Mouse (Mus musculus): ENCODE measurements at regions not wholly inside any gene's neighbourhood (a gene's known extent, or its start where the extent isn't known, plus 50 kb on each side); places are given as distances from the start of the nearest gene placed in this dataset.

DNA sequence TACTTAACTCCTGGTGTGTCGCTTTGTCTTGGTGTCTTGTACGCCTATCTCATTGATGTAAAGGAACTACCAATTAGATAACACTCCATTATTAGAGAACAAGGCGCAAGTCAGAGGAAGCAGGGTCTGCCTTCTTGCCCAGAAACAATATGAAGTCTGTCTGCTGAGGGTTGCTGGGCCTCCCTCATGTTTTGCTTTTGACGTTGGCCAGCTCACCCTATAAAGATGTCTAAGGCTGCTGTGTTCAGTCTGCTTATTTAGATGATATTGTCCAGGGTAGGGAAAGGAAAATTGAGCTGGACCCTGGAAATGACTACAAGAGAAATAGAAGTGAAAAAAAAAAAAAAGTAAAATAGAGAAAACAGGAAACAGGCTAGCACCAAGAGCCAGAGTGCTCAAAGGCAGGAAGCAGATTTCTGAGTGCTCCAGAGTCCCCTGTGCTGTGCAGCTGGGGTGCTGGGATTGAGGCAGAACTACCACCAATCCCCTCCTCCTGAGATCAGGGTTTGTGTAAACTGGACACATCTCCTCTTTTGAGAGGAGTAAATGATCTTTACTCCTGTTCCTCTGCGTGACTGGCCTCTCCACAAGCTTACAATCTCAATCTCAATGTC, 429.0 kb upstream of the A1bg start:
- WGBS = 73% methylated on average over 5 of the region's 5 CpGs
- Histone ChIP-seq H3K27ac (no peak overlapping the region), H3K9me3 (peaks cover 6% of the 10 kb centered on the region; the same call in 1 of the 2 replicates), H3K4me1 (replicated peaks) (no peaks in the 10 kb centered on the region), H3K36me3 (no peaks in the 10 kb centered on the region), H3K9ac (no peak overlapping the region), H3K4me2 (no peak overlapping the region), H3K27me3 (no peaks in the 10 kb centered on the region), H3K4me3 (no peak overlapping the region)
- no peak for ATAC-seq (ENCODE audit: low FRiP score)

DNA sequence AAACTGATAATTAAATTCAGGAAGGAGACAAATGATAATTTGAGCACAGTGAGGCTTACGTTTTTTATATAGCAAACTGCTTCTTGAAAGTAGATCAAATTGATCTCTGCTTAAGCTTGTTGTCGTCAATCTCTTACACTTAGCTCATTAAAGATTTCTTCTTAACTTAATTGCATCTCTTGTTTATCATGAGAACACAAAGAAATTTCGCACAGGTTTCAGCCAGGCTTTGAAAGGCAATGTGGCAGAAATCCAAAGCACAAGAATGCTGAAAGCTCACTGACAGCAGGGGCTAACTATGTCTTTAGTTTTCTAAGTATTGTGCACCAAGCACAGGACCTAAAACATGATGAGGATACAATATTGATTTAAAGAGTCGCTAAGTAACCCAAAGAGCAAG, 422.3 kb upstream of the A1bg start:
- ATAC-seq (ENCODE audit: low FRiP score) = no peak
- 52% methylated on average over 4 of the region's 4 CpGs for WGBS
- no peaks in the 10 kb centered on the region for H3K36me3 ChIP-seq

DNA sequence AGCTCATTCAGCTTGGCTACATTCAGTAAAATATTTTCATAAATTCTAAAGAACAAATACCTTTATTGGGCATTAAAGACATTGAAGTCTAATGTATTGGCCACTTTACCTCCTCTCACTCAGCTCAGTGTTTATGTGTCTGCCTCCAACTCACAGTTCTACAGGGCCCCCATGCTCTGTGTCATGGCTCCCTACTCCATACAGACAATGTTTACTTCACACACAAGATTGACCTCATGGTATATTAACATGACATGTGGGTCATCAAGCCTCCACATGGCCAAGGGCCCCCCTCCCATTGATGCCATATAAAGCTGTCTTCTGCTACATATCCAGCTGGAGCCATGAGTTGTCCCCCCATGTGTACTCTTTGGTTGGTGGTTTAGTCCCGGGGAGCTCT, 419.8 kb upstream of the A1bg start:
- Histone ChIP-seq H3K9me3 (no peaks in the 10 kb centered on the region), H3K27ac (no peak overlapping the region), H3K4me3 (no peak overlapping the region), H3K27me3 (no peaks in the 10 kb centered on the region), H3K36me3 (no peaks in the 10 kb centered on the region), H3K4me1 (replicated peaks) (0 out of 2 replicates have a peak, but pooled peaks cover 3% of the 10 kb centered on the region), H3K4me2 (no peak overlapping the region), H3K9ac (no peak overlapping the region)
- WGBS = 88% methylated on average over 1 of the region's 1 CpGs
- ATAC-seq (ENCODE audit: low FRiP score) = no peak

More for the DNA sequence above, 422.3 kb upstream of the A1bg start:
- Histone ChIP-seq H3K27ac (no peak overlapping the region), H3K9ac (no peak overlapping the region), H3K4me1 (replicated peaks) (0 out of 2 replicates have a peak, but pooled peaks cover 3% of the 10 kb centered on the region), H3K4me2 (no peak overlapping the region), H3K27me3 (no peaks in the 10 kb centered on the region), H3K4me3 (no peak overlapping the region), H3K9me3 (peaks cover 6% of the 10 kb centered on the region; the same call in 1 of the 2 replicates)

DNA sequence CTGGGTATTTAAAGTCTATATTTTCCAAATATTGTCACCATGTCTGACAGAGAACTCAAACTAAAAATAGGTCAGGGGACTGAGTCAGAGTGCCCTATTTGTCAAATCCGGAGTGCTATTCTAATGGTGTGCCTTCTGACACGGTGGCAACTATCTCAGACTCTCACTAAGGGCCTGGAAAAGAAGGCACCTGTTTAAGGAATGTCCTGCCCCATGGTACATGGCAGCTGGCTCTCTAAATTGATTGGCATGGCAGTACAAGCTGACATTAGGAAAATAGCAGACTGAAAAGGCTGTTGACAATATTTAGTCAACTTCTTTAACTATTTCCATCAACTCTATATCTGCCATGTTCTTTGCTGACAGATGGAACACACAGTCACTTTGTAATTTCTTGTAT, 405.1 kb upstream of the A1bg start:
- ATAC-seq (ENCODE audit: low FRiP score) = no peak
- Histone ChIP-seq H3K9ac (no peak overlapping the region), H3K27ac (no peak overlapping the region), H3K4me1 (replicated peaks) (no peaks in the 10 kb centered on the region), H3K4me3 (no peak overlapping the region), H3K27me3 (no peaks in the 10 kb centered on the region), H3K36me3 (no peaks in the 10 kb centered on the region), H3K4me2 (no peak overlapping the region), H3K9me3 (no peaks in the 10 kb centered on the region)
- WGBS = 79% methylated on average over 2 of the region's 2 CpGs

DNA sequence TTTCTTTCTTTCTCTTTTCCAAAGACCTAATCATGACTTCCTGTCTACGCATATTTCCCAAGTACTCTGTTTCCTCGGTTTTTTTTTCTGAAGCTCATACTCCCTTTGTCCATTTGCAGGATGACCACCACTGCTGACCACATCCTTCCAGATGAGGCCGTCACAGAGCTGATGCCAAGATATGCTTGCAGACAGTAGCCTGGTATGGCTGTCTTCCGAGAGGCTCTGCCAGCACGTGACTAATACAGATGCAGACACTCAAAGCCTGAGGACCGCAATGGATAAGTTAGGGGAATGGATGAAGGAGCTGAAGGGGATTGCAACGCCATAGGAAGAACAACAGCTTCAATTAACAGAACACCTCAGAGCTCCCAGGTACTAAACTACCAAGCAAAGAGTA, 399.4 kb upstream of the A1bg start:
- no peaks in the 10 kb centered on the region for H3K4me1 ChIP-seq (replicated peaks)
- no peak overlapping the region for H3K4me2 ChIP-seq
- H3K27me3 ChIP-seq = no peaks in the 10 kb centered on the region
- H3K9me3 ChIP-seq = no peaks in the 10 kb centered on the region
- no peak overlapping the region for H3K27ac ChIP-seq
- H3K9ac ChIP-seq = no peak overlapping the region
- no peak overlapping the region for H3K4me3 ChIP-seq
- no peak for ATAC-seq (ENCODE audit: low FRiP score)
- 92% methylated on average over 7 of the region's 7 CpGs for WGBS
- no peaks in the 10 kb centered on the region for H3K36me3 ChIP-seq

DNA sequence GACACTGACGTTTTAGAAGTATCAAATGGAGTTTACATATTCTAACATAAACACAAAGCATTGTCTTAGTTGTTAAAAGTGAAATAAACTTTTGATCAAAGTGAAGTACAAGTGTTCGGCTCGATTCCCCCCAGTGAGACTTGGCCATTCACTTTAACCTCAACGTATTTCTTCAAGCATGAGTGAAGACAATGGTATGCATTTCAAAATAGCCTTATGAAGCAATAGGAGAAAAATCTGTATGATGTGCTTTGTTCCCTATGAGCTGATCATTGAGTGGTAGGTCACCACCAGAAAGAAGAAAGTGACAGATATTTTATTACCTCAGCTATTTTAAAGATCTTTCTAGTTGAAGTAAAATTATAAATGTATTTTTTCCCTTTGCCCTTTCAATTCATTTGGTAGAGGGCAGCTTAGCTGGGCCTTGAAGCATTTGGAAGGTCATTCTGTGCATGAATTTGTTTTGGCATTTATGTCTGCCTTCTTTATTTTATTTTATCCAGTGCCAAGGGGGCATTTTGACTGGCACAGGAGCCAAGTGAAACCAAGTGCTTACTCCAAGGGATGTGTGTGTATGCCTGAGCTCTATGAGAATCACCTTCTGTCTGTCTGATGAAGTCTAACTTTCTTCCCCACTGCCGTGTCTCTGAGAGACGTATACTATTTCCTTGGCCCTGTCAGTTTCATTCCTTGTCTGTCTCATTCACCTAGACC, 386.8 kb upstream of the A1bg start:
- Histone ChIP-seq H3K4me3 (no peak overlapping the region), H3K27me3 (no peaks in the 10 kb centered on the region), H3K9ac (no peak overlapping the region), H3K36me3 (no peaks in the 10 kb centered on the region), H3K4me1 (replicated peaks) (no peaks in the 10 kb centered on the region), H3K4me2 (no peak overlapping the region), H3K27ac (no peak overlapping the region), H3K9me3 (no peaks in the 10 kb centered on the region)
- ATAC-seq (ENCODE audit: low FRiP score) = no peak
- WGBS = 82% methylated on average over 6 of the region's 6 CpGs

DNA sequence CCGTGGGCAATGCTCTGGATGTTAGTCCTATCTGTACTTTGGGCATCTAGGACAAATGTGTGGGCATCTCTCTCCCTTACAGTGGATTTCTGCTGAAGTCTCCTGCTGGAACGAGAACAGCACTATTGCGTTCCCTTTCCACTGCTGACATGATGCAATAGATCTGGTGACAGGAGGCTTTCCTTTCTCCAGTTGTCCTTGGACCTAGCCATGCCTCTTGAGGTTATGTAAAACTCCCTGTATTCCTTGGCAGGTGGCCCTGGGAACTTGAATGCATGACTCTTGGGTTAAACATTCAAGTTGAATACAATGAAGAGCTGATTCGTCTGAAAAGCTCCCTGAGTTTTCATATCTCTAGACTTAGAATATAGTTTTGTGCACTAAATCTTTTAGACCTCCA, 386.1 kb upstream of the A1bg start:
- Histone ChIP-seq H3K9me3 (no peaks in the 10 kb centered on the region), H3K4me2 (no peak overlapping the region), H3K27me3 (no peaks in the 10 kb centered on the region), H3K9ac (no peak overlapping the region), H3K27ac (no peak overlapping the region), H3K36me3 (no peaks in the 10 kb centered on the region), H3K4me3 (no peak overlapping the region), H3K4me1 (replicated peaks) (no peaks in the 10 kb centered on the region)
- ATAC-seq (ENCODE audit: low FRiP score) = no peak
- WGBS = 86% methylated on average over 4 of the region's 4 CpGs

DNA sequence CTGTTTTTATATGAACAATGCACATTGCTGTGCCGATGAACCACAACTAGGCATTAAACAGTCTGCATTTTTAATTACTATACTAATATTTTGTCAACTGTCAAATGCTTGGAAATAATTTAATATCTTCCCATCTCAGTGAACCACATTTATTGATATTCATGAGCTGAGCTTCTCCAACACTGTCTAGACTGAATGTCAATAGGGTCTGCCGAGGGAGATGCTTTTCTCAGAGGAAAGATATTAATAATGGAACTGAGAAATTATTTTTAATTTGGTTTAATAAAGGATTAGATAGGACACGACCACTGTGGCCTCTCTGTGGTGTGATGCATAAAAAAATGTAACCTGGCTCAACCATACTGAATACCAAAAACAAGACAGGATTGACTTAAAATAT, 381.7 kb upstream of the A1bg start:
- WGBS = 60% methylated on average over 3 of the region's 3 CpGs
- Histone ChIP-seq H3K36me3 (no peaks in the 10 kb centered on the region), H3K4me1 (replicated peaks) (no peaks in the 10 kb centered on the region), H3K9ac (no peak overlapping the region), H3K27me3 (no peaks in the 10 kb centered on the region), H3K27ac (no peak overlapping the region), H3K9me3 (no peaks in the 10 kb centered on the region), H3K4me2 (no peak overlapping the region), H3K4me3 (no peak overlapping the region)
- no peak for ATAC-seq (ENCODE audit: low FRiP score)

GRCm38 (mm10) chr15:61299796-61300195, 377.0 kb upstream of the A1bg start:
- Histone ChIP-seq H3K4me2 (no peak overlapping the region), H3K4me1 (replicated peaks) (no peaks in the 10 kb centered on the region), H3K9me3 (no peaks in the 10 kb centered on the region), H3K27me3 (no peaks in the 10 kb centered on the region), H3K4me3 (no peak overlapping the region), H3K27ac (no peak overlapping the region), H3K9ac (no peak overlapping the region), H3K36me3 (no peaks in the 10 kb centered on the region)
- 90% methylated on average over 6 of the region's 6 CpGs for WGBS
- ATAC-seq (ENCODE audit: low FRiP score) = no peak

DNA sequence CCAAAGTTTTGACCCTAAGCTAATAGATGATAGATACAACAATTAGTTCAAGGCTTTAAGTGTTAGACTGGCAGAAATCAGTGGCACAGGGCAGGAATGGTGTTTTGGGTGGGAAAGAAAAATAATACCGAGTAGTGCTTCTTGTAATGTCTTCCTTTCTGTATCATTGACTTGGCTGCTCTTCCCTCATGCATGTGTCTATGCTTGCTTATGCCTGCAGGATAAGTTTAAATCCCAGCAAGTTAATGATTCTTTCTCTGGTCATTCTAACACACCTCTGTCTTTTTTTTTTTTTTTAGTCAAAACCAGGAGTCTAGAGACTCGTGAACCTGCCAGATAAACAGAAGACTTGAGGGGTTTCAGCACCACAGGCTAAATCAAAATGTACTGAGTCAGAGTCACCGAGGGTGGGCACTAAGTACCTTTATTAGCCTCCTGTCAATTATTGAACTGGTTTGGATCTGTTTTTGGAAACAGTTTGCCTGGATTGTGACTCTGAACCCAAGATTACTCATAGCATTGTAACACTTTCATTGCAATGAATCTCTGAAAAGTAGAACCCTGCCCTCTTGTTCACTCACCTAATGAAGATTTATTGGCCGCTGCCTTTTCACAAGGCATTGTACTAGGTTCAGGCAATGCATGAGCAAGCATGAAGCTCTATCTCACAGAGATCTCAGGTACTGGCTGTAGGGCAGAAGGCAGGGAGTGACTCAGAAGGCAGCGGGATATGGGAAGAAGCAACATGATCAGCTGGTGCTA, 374.8 kb upstream of the A1bg start:
- WGBS = 86% methylated on average over 5 of the region's 5 CpGs

GRCm38 (mm10) chr15:61294616-61295015, 371.8 kb upstream of the A1bg start:
- no peaks in the 10 kb centered on the region for H3K36me3 ChIP-seq
- H3K9me3 ChIP-seq = no peaks in the 10 kb centered on the region
- WGBS = 90% methylated on average over 2 of the region's 2 CpGs
- ATAC-seq (ENCODE audit: low FRiP score) = no peak
- no peaks in the 10 kb centered on the region for H3K27me3 ChIP-seq
- H3K4me3 ChIP-seq = no peak overlapping the region
- H3K9ac ChIP-seq = no peak overlapping the region
- no peaks in the 10 kb centered on the region for H3K4me1 ChIP-seq (replicated peaks)
- no peak overlapping the region for H3K4me2 ChIP-seq
- H3K27ac ChIP-seq = no peak overlapping the region

More for the DNA sequence above, 374.8 kb upstream of the A1bg start:
- Histone ChIP-seq H3K4me3 (no peak overlapping the region), H3K27me3 (no peaks in the 10 kb centered on the region), H3K9me3 (no peaks in the 10 kb centered on the region), H3K4me2 (no peak overlapping the region), H3K9ac (no peak overlapping the region), H3K36me3 (no peaks in the 10 kb centered on the region), H3K4me1 (replicated peaks) (no peaks in the 10 kb centered on the region), H3K27ac (no peak overlapping the region)
- no peak for ATAC-seq (ENCODE audit: low FRiP score)

DNA sequence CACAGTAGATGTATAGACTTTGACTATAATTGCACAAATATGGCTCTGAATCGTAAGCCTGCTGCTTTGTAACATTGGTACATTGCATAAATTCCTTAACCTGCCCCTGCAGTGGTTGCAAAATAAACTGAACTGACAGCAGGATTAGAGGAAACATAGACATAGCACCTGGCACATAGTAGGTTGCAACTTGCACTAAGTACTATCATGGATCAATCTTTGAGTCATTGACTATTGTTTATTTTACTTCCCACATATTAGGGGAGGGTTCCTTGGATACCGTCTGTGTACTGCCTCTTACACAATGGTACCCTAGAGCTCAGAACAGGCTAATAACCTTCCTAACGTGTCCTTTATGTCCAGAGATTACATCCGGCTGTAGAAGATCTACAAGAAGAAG, 371.3 kb upstream of the A1bg start:
- Histone ChIP-seq H3K27ac (no peak overlapping the region), H3K4me1 (replicated peaks) (no peaks in the 10 kb centered on the region), H3K4me3 (no peak overlapping the region), H3K27me3 (no peaks in the 10 kb centered on the region), H3K4me2 (no peak overlapping the region), H3K9me3 (no peaks in the 10 kb centered on the region), H3K36me3 (no peaks in the 10 kb centered on the region), H3K9ac (no peak overlapping the region)
- ATAC-seq (ENCODE audit: low FRiP score) = no peak
- whole genome bisulfite sequencing = 70% methylated on average over 4 of the region's 4 CpGs

Data from hindbrain, embryonic 13.5 days (tissue).